Mouse (Mus musculus) neutrophil, adult 5-6 weeks (primary cell): ENCODE data around the gene Rgs3. TPM values are rescaled to one million over a fixed set of nuclear protein-coding genes. Genes with fewer than 3 reads are reported as not detected.
A peak's percentile ranks its signal among the peaks of the same experiment; 100 is the strongest.

ENCODE experiments used
- ATAC-seq: fragments of 151-379, 151-347 bp; 2 replicates; pipeline ENCODE4 v1.8.0; 2017; ENCODE audit warnings: mild to moderate bottlenecking, moderate TSS enrichment; ENCODE audit not compliant: insufficient number of reproducible peaks, poor library complexity, low FRiP score, severe bottlenecking; ENCODE audit errors: extremely low read depth
- total RNA-seq: library from RNA; stranded (forward); fragments of 200-1000 nt; gene quantifications from 2 replicates; pipeline ENCODE4 v1.2.3, GENCODE M21; 2017

The Rgs3 gene
- total RNA-seq, 1 experiment from 2014 or later, result 166 TPM

DNA sequence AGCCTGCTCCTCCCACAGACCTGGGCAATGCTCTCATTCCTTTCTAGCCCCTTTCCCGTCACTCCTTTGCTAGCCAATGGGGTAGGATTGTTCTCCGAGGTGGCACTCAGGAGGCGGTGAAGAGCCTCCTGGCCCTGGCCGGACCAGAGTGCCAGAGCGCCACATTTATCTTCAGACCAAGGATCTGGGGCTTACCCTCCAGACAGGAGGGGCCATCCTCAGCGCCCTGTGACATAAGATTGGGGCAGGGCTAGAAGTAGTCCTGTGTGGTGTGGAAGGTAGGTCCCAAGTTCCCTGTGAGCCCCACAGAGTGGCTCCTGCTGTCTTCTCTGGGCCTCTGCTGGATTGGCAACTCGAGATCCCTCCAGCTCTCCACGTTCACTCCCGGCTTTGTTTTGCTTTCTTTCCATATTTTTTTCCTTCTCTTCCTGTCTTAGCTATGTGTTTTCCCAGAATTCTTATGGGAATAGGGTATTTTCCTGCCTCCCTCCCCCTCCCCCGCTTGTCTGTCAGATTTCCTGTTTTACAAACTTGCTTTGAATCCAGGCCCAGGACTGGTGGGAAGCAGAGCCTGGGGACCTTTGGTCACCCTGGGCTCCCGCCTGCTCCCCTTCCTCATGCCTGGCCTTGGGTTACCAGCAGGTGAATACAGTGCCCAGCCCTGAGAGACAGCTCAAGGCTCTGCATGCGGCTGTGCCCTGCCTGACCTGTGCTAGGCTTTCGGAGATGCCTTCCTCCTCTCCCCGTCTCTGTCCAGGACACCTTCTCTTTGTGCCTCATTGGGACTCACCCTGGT, 62.4 kb downstream of the Rgs3 start:
- ATAC-seq, result no peak

DNA sequence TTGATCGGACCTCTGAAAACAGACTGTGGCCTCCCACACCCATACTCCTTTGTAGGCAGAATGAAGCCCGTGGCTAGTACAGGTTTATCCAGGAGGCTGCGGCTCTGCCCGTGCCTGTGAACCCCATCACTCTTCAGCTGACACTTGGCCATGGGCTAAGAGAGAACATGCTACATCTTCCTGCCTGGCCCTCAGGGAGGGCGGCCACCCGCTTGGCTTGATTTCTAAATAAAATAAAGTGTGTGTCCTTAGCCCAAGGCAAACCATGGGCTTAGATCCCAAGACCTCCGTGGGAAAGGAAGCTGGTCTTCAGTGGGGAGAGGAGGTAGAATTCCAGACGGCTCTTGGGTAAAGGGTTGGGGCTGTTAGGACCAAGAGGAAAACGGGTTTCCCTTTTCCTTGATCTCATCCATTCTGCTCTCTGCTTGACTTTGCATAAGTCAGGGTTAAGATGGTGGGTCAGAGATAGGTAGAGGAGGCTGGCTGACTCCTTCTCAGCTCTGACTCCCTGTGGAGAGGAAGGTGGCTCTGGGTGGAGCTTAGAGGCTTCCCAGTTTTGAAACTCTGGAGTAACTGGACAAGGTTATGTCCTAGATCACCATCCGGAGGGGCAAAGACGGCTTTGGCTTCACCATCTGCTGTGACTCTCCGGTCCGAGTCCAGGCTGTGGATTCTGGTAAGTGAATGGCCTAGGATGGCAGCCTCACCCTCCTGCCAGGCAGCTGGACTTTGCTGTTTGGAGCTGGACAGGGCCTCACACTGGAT, 63.8 kb downstream of the Rgs3 start:
- ATAC-seq, result no peak

- no peak for ATAC-seq
These were observed 65.2 kb downstream of the Rgs3 start for GRCm38 (mm10) chr4:62624679-62625450.

DNA sequence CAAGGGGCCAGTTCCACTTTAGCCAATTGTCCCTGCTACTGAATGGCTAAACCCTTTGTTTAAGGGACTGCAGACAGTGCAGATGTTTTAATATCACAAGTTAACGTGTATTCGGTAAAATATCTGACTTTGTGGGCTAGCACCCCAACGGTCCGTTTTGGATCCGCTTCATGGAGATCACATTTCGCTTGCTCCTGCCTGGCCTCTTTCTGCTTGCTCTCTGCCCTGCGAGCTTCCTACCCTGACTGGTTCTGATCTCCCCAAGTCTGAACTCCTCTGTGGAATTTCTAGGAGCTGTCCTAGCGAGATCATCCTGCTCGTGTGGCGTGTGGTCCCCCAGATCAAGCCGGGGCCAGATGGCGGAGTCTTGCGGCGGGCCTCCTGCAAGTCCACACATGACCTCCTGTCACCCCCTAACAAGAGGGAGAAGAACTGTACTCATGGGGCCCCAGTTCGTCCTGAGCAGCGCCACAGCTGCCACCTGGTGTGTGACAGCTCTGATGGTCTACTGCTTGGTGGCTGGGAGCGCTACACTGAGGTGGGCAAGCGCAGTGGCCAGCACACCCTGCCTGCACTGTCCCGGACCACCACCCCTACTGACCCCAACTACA, 65.9 kb downstream of the Rgs3 start:
- no peak for ATAC-seq

DNA sequence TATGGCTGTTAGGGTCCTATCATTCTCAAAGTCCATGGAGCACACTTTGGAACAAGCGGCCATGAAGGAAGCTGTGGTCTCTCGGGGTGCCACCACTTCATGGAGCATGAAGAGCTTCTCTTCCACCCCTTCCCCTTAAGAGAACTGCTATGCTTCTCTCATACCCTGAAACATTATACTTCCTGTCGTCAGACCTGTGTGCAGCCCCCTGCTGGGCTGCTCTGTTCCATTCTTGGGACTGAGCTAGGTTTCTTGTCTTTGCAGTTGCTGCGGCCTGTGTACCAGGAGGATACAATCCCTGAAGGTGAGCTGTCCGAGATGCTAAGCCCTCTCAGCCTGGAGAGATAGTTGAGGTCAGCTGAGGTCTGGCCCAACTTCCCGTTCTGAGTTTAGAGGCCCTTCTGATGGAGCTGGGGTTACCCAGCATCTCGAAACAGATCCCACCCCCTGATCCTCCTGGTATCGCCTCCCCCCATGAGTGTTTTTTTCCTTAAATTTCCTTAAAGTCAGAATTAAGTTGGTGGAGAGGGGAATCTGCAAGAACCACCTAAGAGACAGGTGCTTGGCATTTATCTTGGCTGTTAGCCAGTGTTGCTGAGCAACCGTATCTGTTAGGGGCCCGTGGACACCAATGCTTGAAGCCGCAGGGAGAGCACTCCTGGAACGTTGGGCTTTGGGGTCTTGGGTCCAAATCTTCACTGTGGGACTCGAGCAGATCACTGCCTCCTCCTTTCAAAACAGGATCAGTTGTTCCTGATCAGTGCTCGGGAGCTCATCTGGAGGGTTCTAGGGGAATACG, 66.8 kb downstream of the Rgs3 start:
- ATAC-seq, result no peak

GRCm38 (mm10) chr4:62627331-62627730, 67.7 kb downstream of the Rgs3 start:
- ATAC-seq, result no peak

GRCm38 (mm10) chr4:62628547-62628946, 68.9 kb downstream of the Rgs3 start:
- ATAC-seq, result no peak

DNA sequence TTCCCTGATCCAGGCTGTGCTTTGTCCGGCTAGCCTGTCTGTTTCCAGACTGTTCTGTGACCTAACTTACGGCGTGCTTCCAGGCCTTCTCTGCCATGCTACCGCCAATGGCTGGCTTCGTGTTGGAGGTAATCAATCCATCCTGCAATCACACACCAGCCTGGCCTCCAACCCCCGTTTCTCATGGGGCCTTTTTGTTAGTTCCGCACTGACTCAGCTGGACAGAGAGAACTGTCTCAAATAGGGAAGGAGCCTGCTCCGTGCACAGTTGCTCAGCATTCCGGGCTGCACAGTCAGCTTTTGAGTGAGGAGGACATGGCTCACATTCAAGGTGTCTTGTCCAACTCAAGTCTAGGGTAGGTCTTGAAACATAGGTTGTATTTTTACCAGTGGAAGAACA, 69.8 kb downstream of the Rgs3 start:
- peak; percentile 65 for ATAC-seq

- peak; percentile 58 for ATAC-seq
These were observed 70.3 kb downstream of the Rgs3 start for GRCm38 (mm10) chr4:62629905-62630304.

GRCm38 (mm10) chr4:62633243-62633642, 73.6 kb downstream of the Rgs3 start:
- no peak for ATAC-seq

DNA sequence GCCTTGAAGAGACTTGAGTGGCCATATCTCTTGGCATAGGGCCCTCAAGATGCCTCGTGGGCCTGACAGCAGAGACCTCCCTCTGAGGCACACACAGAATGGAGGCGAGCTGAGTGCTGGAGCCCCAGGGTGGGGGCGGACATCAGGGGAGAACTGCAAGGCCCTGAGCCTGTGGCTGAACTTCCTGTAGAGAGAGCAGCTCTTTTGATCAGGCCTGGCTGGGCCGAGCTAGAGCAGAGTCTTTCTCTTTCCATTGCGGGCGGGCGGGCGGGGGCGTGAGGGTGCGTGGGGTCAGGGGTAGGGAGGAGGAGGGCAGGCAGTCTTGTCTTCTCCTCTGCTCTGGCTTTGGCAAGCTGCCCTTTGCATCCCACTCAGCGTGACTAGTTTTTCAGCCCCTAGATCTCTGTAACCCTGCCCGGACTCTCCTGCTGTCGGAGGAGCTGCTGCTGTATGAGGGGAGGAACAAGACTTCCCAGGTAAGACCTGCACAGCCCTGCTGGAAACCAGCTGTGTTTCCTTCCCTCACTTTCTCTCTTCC, 74.5 kb downstream of the Rgs3 start:
- 0 out of 2 replicates have a peak, but pooled peaks have one; percentile 24 for ATAC-seq

DNA sequence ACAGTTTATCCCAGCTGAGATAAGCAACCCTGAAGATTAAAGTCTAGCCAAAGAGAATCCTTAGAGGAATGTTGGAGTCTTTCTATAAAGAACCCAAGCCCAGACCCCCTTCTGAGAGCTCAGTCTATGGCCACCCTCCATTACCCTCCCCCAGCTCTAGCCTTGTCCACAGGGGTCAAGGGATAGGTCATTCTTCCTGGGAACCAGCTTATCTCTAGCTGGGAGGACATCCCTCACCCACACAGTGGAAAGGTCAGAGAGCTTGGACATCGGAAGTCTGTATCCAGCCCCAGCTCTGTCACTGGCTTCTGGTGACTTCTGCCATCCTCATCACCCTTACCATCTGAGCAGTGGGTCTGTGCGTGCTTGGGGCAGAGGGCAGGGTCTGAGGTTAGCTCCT, 75.2 kb downstream of the Rgs3 start:
- ATAC-seq, result no peak

DNA sequence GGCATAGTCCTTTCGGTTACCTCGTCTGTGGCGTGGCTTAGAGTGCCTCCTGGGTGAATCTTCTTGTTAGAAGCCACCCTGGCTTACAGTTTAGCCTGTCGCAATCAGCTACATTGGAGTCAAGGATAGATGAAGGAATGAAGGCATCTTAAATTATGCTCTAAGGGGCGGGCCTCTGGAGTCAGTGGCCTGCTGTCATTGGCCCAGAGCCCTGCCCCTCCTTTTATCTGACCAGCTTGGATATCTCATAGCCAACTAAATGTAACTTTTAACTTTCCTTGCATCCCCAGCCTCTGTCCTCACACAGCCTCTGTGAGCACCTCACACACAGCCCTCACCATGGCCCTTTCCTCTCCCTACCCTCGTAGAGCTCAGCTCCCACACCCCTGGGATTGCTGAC, 76.4 kb downstream of the Rgs3 start:
- ATAC-seq, result no peak

DNA sequence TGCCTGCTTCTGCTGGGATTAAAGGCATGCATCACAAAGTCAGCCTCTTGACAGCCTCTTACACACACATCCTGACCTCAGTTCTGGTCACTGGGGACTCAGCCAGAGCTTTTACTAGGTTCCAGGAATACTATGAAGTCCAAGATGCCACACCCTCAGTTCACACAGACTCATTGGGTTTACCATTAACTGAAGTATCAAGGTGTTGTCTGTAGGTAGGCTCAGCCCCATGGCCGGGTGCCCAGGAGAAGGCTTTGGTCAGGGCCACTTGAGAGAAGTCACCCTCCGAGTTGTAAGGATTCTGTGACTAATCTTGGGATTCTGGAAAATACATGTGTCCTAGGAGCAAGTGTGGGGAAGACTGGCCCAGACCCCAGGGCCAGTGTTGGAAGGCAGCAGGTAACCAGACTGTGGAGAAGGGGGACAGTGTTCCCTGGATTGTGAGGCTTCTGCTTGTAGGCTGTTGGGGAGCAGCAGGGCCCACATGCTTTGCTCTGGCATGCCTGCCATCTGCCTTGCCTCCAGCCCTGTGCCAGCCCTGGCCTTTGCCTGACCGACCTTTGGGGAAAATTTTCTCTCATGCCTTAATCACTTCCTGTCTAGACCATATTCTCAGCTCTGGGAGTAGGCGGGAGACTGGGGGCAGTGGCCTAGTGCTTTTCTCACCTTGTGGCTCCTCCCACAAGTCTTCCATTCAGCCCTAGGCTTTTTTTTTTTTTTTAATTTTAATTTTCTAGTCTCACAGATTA, 78.4 kb downstream of the Rgs3 start:
- ATAC-seq, result no peak

- ATAC-seq, result no peak
These were observed 81.0 kb downstream of the Rgs3 start for GRCm38 (mm10) chr4:62640496-62641229.

GRCm38 (mm10) chr4:62641230-62641589, 81.6 kb downstream of the Rgs3 start:
- ATAC-seq, result no peak

DNA sequence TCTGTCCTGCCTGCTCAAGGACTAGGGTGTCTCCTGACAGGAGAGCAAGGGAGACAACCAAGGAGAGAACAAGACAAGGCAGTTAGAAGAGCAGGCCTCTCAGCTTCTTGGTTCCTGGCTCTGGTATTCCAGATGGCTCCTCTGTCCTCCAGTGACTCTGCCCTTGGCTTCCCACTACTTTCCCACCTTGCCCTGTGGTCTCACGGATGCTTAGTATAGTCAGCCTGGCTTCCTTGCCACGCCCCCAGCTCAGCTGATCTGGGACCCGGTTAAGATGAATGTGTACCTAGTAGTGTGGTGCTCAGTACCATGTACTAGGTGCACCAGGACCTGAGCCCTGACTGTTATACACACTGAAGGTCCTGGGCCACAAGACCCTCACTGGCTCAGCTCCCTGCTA, 82.0 kb downstream of the Rgs3 start:
- ATAC-seq, result no peak
